Mouse (Mus musculus) bone marrow, adult 2 months (tissue): ENCODE results near the gene Abcg4.

Experiments
- CTCF ChIP-seq: fragments of 200-500 bp; IDR thresholded peaks from 2 replicates; pipeline ENCODE4 v1.5.1; 2011; ENCODE audit warnings: low read length, control low read depth; ENCODE audit not compliant: control insufficient read depth, insufficient read depth
- POLR2A ChIP-seq: fragments of 200-500 bp; IDR thresholded peaks from 2 replicates; pipeline ENCODE4 v1.6.1; 2011; ENCODE audit warnings: low read depth, mild to moderate bottlenecking, control low read depth, low read length, borderline replicate concordance; ENCODE audit not compliant: control insufficient read depth

DNA sequence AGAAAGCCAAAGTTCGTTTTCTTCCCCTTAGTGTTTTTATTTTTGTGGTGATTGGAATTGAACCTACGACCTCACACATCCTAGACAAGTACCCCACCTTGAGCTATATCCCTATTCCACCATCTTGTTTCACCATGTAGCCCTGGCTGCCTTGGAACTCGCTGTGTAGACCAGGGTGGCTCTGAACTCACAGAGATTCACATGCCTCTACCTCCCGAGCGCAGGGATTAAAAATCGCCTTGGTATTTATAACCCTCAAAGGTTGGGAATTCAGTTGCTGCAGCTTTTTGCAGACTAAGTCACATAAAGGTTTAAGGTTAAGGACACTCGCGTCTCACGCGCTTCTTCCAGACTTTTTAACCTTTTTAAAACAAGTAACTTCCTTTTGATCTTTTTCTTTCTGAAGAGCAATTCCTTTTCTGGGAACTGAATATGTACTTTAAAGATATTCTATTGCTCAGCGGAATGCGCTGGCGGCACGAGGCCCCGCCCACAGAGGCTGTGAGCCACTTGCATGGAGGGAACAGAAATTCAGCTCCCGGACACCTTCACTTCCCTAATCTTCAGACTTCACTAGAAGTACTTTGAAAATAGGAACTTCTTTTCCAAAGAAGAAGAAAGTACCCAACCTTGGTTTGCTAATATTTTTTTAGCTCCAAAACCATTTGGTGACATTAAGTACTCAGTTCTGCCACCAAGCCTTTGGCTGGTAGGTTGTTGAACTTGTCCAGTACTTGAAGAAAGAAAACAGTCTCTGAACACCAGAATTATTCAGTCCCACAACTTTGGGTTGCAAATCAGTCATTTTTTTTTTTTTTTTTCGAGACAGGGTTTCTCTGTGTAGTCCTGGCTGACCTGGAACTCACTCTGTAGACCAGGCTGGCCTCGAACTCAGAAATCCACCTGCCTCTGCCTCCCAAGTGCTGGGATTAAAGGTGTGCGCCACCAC is 53.7 kb downstream of the Abcg4 start:
- TF ChIP-seq POLR2A, result no peak
- TF ChIP-seq CTCF, result no peak
